Mouse (Mus musculus) heart, postnatal 25 days (tissue): ENCODE results near the gene Sipa1l3. TPM values are rescaled to one million over a fixed set of nuclear protein-coding genes. Genes with fewer than 3 reads are reported as not detected.

Source experiments
- DNase-seq: peaks from one replicate; pipeline ENCODE4 v3.0.0; 2022; ENCODE audit warnings: low spot score
- intact Hi-C: fragments of 180-260 bp; cut with DNase I; formaldehyde crosslinking; loops from one replicate; pipeline ENCODE4 v1.15.1; 2025
- total RNA-seq, 2 experiments: library from RNA; stranded (reverse); gene quantifications; 2 replicates each; pipeline ENCODE4 v1.2.3; 2021

The Sipa1l3 gene
- total RNA-seq, 2 experiments from 2014 or later: 8.8 to 9.4 TPM

DNA sequence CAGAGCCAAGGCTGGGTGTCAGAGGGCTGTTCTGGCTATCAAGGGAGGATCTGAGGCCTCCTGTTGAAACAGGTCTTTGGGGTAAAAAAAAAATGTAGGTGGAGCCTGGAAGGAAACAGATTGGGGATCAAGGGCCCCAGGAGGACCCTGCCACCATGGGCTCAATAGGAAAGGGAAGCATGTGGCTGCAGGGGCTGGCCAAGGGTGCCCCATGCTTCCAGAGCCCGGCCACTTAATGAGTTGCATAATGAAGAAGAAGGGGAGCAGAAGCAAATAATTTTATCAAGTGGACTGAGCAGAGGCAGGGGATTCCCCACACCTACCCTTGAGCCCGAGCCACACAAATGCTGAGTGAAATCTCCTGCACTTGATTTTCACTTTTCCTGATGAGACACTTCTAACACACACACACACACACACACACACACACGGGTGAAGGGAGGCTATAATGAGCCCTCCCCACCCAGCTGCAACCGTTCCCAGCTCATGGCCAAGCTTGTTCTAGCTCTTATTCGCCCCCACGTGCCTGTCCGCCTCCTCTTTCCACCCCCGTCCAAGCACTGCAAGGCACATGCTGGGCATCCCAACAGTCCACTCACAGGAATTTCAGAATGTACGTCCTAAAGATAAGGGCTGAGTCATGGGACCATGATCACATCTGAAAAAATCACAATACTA lies 6.7 kb downstream of the Sipa1l3 start:
- intact Hi-C loops: no loop called here
- no peak for DNase-seq

DNA sequence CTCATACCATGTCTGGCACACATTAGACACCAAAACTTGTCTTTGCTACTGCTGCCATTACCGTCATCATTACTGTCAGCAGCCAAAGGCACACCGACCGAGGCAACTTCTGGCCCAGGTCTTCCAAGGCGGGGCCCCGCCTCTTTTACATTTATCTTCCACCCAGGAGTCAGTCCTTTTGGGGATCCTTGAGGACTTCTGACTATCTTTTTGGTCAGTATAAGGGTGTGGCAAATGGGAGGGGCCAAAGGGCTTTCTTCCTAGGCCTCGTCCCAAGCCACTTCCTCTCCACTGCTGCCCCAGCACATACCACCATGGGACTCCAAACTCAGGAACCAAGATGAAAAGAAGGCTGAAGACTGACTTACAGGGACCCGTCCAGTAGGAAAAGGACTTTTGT lies 9.9 kb downstream of the Sipa1l3 start:
- intact Hi-C loops: no loop called here
- no peak for DNase-seq

GRCm38 (mm10) chr7:29505337-29506318 lies 12.8 kb downstream of the Sipa1l3 start:
- intact Hi-C loops: no loop called here
- no peak for DNase-seq

- DNase-seq: no peak
- intact Hi-C loops: no loop called here
Measured at GRCm38 (mm10) chr7:29504683-29505290, 13.7 kb downstream of the Sipa1l3 start.

DNA sequence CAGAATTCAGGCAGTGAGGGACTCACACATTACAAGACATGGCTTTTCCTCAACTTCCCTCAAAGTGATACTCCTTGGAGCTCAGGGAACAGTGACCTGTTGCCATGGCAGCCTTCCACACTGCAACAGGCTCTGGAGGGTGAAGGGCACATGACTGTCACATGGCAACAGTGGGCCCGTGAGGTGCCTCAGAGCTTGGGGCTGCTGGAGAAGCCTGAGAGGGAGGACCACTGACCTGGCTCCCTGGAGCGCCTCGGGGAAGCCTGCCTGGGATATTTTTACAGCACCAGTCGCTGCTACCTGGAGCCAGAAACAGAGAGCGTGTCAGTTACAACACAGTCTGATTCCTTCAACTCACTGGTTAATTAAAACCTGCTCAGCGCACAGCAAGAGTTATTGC lies 14.8 kb downstream of the Sipa1l3 start:
- no peak for DNase-seq
- intact Hi-C loops: no loop called here

DNA sequence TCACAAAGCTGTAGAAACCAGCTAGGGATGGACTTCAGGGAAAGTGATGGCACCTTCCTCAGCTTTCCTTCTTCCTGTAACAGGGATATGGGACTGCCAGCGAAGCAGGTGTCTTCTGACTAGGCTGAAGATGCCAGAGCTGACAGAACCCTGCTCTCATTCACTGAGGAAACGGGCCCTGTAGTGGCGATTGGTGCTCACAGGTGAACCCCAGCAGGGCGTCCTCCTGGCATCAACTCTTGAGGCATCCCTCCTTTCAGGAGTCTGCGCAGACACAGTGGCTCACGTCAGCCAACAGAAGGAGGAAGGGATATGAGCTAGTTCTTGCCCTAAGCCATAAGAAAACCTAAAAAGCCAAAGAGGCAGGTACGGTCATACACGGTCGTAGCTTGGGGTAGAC lies 17.2 kb downstream of the Sipa1l3 start:
- no peak for DNase-seq
- intact Hi-C loops: no loop called here

DNA sequence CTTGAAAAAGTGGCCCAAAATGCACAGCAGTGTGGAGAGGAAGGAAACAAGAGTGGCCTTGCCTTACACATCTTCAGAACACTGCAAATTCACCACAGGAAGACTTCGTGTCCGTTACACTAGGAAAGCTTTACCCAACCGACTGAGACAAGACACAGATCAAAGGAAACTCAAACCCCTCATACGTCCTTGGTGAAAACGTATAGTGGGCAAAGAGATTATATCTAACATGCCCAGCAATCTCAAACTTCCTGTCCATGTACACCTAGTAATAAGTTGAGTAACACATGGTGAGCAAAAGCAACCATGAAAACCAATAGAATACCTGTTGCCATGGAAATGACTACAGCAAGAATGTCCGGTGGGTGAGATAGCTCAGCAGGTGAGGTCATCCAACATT lies 19.4 kb downstream of the Sipa1l3 start:
- intact Hi-C loops: no loop called here
- no peak for DNase-seq

DNA sequence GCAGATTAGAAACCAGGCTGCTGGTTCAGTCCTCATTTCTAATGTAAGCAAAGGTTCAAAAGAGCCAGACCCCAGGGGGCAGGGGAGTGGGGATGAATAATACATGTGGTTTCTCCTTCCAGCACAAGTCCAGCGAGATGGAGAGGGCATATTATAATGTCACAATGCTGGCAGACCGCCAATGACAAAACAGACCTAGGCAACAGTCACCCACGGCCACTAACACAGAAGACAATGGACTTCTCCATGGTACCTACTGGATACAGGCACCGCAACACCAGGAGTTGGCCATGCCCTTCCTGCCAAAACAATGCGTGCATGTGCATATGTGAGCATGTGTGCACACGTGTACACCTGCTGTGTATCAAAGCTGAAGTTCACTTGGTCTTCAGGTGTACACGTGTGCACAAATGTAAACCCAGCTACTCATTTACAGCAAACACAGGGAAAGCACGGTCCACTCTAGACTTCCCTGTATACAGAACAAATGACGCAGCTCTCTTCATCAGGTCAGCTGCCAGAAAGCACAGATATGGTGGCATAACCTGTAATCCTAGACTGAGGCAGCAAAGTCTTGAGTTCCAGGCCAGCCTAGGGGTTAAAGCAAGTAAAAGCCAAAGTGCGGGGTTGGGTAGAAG lies 21.4 kb downstream of the Sipa1l3 start:
- DNase-seq: no peak
- intact Hi-C loops: no loop called here

DNA sequence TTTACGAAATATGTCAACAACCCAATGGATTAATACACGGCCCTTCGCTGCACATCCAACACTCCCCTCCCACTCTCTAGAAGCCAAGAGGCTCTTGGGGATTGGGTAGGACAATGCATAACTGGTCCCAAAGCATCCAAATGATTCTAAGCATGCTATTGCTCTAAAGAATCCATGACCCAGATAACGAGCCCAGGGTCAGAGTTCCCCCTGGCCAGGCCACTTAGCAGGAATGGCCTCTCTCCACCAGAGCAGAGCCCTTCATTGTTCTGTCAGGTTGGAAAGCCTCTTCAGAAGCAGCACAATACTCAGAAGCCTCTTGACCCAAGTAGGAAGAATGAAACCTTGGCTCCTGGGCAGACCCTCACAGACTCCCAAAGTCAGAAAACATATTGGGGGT lies 22.1 kb downstream of the Sipa1l3 start:
- intact Hi-C loops: no loop called here
- no peak for DNase-seq

GRCm38 (mm10) chr7:29495880-29496279 lies 22.6 kb downstream of the Sipa1l3 start:
- DNase-seq: no peak
- intact Hi-C loops: no loop called here

- intact Hi-C loops: no loop called here
- DNase-seq: no peak
Measured at GRCm38 (mm10) chr7:29494854-29495253, 23.6 kb downstream of the Sipa1l3 start.

DNA sequence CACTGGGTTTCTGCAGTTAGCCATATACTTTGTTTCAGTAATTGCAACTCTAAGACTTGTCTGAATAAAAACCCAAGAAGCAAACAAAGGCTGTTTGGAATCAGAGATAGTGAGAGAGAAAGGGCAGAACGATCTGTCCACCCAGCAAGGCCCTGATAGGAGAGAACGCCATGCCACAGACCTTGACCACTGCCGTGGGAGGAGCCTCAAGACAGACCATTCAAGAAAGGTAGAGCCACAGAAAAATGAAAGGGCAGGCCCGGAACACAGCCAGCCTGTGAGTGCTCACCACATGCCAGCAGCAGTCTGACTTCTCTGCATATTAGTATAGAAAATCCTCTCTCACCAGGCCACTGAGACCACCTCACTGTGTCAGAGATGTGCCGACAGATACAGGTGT lies 24.4 kb downstream of the Sipa1l3 start:
- intact Hi-C loops: no loop called here
- DNase-seq: no peak

GRCm38 (mm10) chr7:29492992-29493391 lies 25.4 kb downstream of the Sipa1l3 start:
- intact Hi-C loops: no loop called here
- DNase-seq: no peak

GRCm38 (mm10) chr7:29491861-29492260 lies 26.6 kb downstream of the Sipa1l3 start:
- intact Hi-C loops: no loop called here

GRCm38 (mm10) chr7:29491471-29491755 lies 27.0 kb downstream of the Sipa1l3 start:
- DNase-seq: no peak
- intact Hi-C loops: no loop called here

More at GRCm38 (mm10) chr7:29491861-29492260, 26.6 kb downstream of the Sipa1l3 start:
- DNase-seq: no peak

DNA sequence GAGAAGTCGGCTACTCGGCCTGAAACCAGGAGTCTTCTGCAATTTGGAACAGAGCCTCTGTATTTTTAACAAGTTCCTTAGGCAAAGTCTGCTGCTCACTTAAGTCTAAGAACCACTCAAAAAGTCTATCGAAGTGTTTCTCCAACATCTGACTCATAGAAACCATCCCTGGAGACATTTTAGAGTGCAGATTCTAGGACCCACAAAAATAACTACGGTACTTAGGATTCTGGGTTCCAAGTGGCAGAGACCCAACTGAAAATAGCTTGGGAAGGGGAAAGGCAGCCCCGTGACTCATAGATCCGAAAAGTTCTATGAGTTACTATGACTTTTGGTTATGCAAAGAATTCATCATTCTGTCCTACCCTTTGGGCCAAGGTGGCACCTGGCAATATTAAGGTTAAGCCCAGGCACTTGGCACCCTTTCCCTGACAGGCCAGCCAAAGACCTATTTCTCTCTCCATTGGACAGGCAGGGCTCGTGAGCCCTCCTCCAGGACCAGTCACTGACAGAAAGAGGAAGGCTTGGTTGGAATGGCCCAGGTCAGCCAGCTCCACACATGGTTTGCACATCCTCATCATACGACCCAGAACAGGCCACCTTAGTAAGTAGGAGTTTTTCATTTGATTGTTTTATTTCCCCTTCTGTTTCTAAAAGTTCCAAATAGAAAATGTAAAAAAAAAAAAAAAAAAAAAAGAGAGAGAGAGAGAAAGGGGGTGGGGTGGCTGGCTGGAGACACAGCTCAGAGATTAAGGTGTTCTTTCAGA lies 27.6 kb downstream of the Sipa1l3 start:
- intact Hi-C loops: no loop called here
- no peak for DNase-seq

DNA sequence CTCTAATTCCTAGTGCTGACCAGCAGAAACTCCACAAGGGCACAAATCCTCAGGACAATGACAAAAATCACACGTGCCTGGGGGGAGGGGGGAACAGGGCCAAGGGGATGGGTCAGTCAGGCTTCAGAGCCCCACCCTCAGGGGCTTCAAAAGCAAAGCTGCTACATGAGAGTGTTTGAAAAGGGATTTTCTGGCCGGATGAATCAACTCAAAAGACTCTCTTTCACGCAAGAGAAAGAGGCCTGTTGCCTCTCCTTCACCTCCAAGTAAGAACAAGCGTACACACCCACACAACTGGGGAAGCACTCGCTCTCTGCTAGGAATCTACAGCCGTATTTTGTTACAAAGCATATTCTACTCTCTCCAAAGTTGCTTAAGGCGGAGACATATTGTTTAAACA lies 28.6 kb downstream of the Sipa1l3 start:
- intact Hi-C loops: no loop called here
- DNase-seq: no peak

DNA sequence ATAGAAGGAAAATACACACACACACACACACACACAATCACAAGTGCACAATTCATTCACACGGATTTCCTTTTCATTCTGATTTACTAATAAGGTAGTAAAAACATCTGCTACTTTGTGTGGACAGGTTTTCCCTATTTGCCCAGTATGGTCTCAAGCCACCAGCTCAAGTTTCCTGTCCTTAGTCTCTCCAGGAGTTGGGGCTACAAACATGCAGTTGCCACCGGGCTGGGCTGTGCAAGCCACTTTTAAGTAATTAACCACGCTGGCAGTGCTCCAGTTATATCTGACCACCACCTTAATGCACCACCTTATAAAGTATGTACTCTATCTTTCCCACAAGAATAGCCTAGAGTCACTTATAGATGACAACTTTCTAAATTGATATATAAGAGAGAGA lies 29.1 kb downstream of the Sipa1l3 start:
- intact Hi-C loops: no loop called here
- no peak for DNase-seq

DNA sequence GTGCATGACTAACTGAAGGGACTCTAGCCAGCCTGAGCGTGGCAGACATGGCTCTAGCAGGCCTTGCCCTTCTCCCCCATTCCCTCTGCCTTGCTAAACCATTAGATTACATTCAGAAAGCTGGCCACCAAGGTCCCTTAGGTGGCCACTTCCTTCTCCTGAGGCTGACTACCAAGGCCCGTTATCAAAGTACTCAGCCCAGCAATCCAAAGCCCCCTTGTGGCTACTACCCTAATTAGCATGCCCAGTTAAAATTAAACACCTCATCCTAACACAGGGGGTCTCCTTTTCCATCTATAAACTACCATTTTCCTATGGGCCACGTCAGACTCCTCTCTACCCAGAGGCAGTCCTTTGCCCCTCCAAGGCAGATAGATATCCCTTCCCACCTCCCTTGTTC lies 31.7 kb downstream of the Sipa1l3 start:
- no peak for DNase-seq
- intact Hi-C loops: no loop called here

GRCm38 (mm10) chr7:29485721-29486120 lies 32.7 kb downstream of the Sipa1l3 start:
- intact Hi-C loops: no loop called here
- no peak for DNase-seq
